Mouse (Mus musculus): ENCODE data around the gene St6galnac5.

St6galnac5 gene

GRCm38 (mm10) chr3:152914376-152914775 lies 67.7 kb downstream of the St6galnac5 start:
- in situ Hi-C loops (cut with MboI; ENCODE audit: low sequenced_read_pairs), result no loop called here

GRCm38 (mm10) chr3:152913625-152914024 lies 68.4 kb downstream of the St6galnac5 start:
- in situ Hi-C loops (cut with MboI; ENCODE audit: low sequenced_read_pairs), result no loop called here

- in situ Hi-C loops (cut with MboI; ENCODE audit: low sequenced_read_pairs), result no loop called here
Measured at GRCm38 (mm10) chr3:152913150-152913549, 68.9 kb downstream of the St6galnac5 start.

- in situ Hi-C loops (cut with MboI; ENCODE audit: low sequenced_read_pairs), result no loop called here
Measured at GRCm38 (mm10) chr3:152912216-152913101, 69.6 kb downstream of the St6galnac5 start.

- in situ Hi-C loops (cut with MboI; ENCODE audit: low sequenced_read_pairs), result no loop called here
Measured at GRCm38 (mm10) chr3:152911578-152911977, 70.5 kb downstream of the St6galnac5 start.

GRCm38 (mm10) chr3:152907683-152908082 lies 74.4 kb downstream of the St6galnac5 start:
- in situ Hi-C loops (cut with MboI; ENCODE audit: low sequenced_read_pairs), result no loop called here

GRCm38 (mm10) chr3:152907087-152907486 lies 75.0 kb downstream of the St6galnac5 start:
- in situ Hi-C loops (cut with MboI; ENCODE audit: low sequenced_read_pairs), result no loop called here

GRCm38 (mm10) chr3:152905800-152906199 lies 76.2 kb downstream of the St6galnac5 start:
- in situ Hi-C loops (cut with MboI; ENCODE audit: low sequenced_read_pairs), result no loop called here

- in situ Hi-C loops (cut with MboI; ENCODE audit: low sequenced_read_pairs), result no loop called here
Measured at GRCm38 (mm10) chr3:152905026-152905425, 77.0 kb downstream of the St6galnac5 start.

- in situ Hi-C loops (cut with MboI; ENCODE audit: low sequenced_read_pairs), result no loop called here
Measured at GRCm38 (mm10) chr3:152898906-152899305, 83.1 kb downstream of the St6galnac5 start.

- in situ Hi-C loops (cut with MboI; ENCODE audit: low sequenced_read_pairs), result no loop called here
Measured at GRCm38 (mm10) chr3:152897196-152897595, 84.8 kb downstream of the St6galnac5 start.

- in situ Hi-C loops (cut with MboI; ENCODE audit: low sequenced_read_pairs), result no loop called here
Measured at GRCm38 (mm10) chr3:152896111-152896510, 85.9 kb downstream of the St6galnac5 start.

GRCm38 (mm10) chr3:152894935-152895334 lies 87.1 kb downstream of the St6galnac5 start:
- in situ Hi-C loops (cut with MboI; ENCODE audit: low sequenced_read_pairs), result no loop called here

- in situ Hi-C loops (cut with MboI; ENCODE audit: low sequenced_read_pairs), result no loop called here
Measured at GRCm38 (mm10) chr3:152888116-152888515, 93.9 kb downstream of the St6galnac5 start.

GRCm38 (mm10) chr3:152886749-152887148 lies 95.3 kb downstream of the St6galnac5 start:
- in situ Hi-C loops (cut with MboI; ENCODE audit: low sequenced_read_pairs), result no loop called here

GRCm38 (mm10) chr3:152883556-152883955 lies 98.5 kb downstream of the St6galnac5 start:
- in situ Hi-C loops (cut with MboI; ENCODE audit: low sequenced_read_pairs), result no loop called here

- in situ Hi-C loops (cut with MboI; ENCODE audit: low sequenced_read_pairs), result no loop called here
Measured at GRCm38 (mm10) chr3:152881706-152882105, 100.3 kb downstream of the St6galnac5 start.

GRCm38 (mm10) chr3:152880121-152880835 lies 101.8 kb downstream of the St6galnac5 start:
- in situ Hi-C loops (cut with MboI; ENCODE audit: low sequenced_read_pairs), result no loop called here

- in situ Hi-C loops (cut with MboI; ENCODE audit: low sequenced_read_pairs), result no loop called here
Measured at GRCm38 (mm10) chr3:152875723-152876290, 106.2 kb downstream of the St6galnac5 start.

GRCm38 (mm10) chr3:152874431-152875355 lies 107.4 kb downstream of the St6galnac5 start:
- in situ Hi-C loops (cut with MboI; ENCODE audit: low sequenced_read_pairs), result no loop called here

All from CH12F3 (cell line).